Mouse (Mus musculus): ENCODE results near the gene Drc3. TPM values are rescaled to one million over a fixed set of nuclear protein-coding genes. Genes with fewer than 3 reads are reported as not detected.
"Not testable (repeated sequence)": the region's sequence is repeated elsewhere in the genome, so short reads cannot be mapped to it uniquely, and the experiment has no call there.

Gene Drc3
- polyA plus RNA-seq, 1 experiment = not detected

- H3K4me1 ChIP-seq (ENCODE audit: control insufficient read depth, insufficient read depth, low read length) = peaks cover 8% of the 10 kb centered on the region
- H3K27ac ChIP-seq (ENCODE audit: insufficient read depth, low read depth, low read length) = no peak overlapping the region
- TF ChIP-seq CTCF (IDR thresholded peaks at IDR 0.05; ENCODE audit: insufficient read depth, low read depth, low read length) (no peak), POLR2A (IDR thresholded peaks at IDR 0.05; ENCODE audit: insufficient read depth, low read depth, low read length) (no peak)
- WGBS = 58% methylated on average over 6 of the region's 6 CpGs
- no peak overlapping the region for H3K4me3 ChIP-seq (ENCODE audit: insufficient read depth, low read depth, low read length)
Observed at GRCm38 (mm10) chr11:60422046-60422668, 69.0 kb downstream of the Drc3 start.

GRCm38 (mm10) chr11:60423006-60423405, 69.9 kb downstream of the Drc3 start:
- H3K4me1 ChIP-seq (ENCODE audit: control insufficient read depth, insufficient read depth, low read length) = peaks cover 7% of the 10 kb centered on the region
- TF ChIP-seq POLR2A (IDR thresholded peaks at IDR 0.05; ENCODE audit: insufficient read depth, low read depth, low read length) (no peak), CTCF (IDR thresholded peaks at IDR 0.05; ENCODE audit: insufficient read depth, low read depth, low read length) (no peak)
- no peak overlapping the region for H3K4me3 ChIP-seq (ENCODE audit: insufficient read depth, low read depth, low read length)
- H3K27ac ChIP-seq (ENCODE audit: insufficient read depth, low read depth, low read length) = no peak overlapping the region
- WGBS = 93% methylated on average over 1 of the region's 1 CpGs

- no peak overlapping the region for H3K27ac ChIP-seq (ENCODE audit: insufficient read depth, low read depth, low read length)
- 91% methylated on average over 1 of the region's 1 CpGs for WGBS
- TF ChIP-seq POLR2A (IDR thresholded peaks at IDR 0.05; ENCODE audit: insufficient read depth, low read depth, low read length) (no peak), CTCF (IDR thresholded peaks at IDR 0.05; ENCODE audit: insufficient read depth, low read depth, low read length) (no peak)
- no peaks in the 10 kb centered on the region for H3K4me1 ChIP-seq (ENCODE audit: control insufficient read depth, insufficient read depth, low read length)
- H3K4me3 ChIP-seq (ENCODE audit: insufficient read depth, low read depth, low read length) = no peak overlapping the region
Observed at GRCm38 (mm10) chr11:60426417-60426816, 73.3 kb downstream of the Drc3 start.

GRCm38 (mm10) chr11:60427628-60428027, 74.5 kb downstream of the Drc3 start:
- H3K27ac ChIP-seq (ENCODE audit: insufficient read depth, low read depth, low read length) = no peak overlapping the region
- no peaks in the 10 kb centered on the region for H3K4me1 ChIP-seq (ENCODE audit: control insufficient read depth, insufficient read depth, low read length)
- 95% methylated on average over 3 of the region's 3 CpGs for WGBS
- H3K4me3 ChIP-seq (ENCODE audit: insufficient read depth, low read depth, low read length) = no peak overlapping the region
- TF ChIP-seq POLR2A (IDR thresholded peaks at IDR 0.05; ENCODE audit: insufficient read depth, low read depth, low read length) (no peak), CTCF (IDR thresholded peaks at IDR 0.05; ENCODE audit: insufficient read depth, low read depth, low read length) (no peak)

GRCm38 (mm10) chr11:60433501-60433900, 80.4 kb downstream of the Drc3 start:
- TF ChIP-seq CTCF (IDR thresholded peaks at IDR 0.05; ENCODE audit: insufficient read depth, low read depth, low read length) (no peak), POLR2A (IDR thresholded peaks at IDR 0.05; ENCODE audit: insufficient read depth, low read depth, low read length) (no peak)
- Histone ChIP-seq H3K4me3 (ENCODE audit: insufficient read depth, low read depth, low read length) (no peak overlapping the region), H3K27ac (ENCODE audit: insufficient read depth, low read depth, low read length) (no peak overlapping the region), H3K4me1 (ENCODE audit: control insufficient read depth, insufficient read depth, low read length) (no peaks in the 10 kb centered on the region)

- no peaks in the 10 kb centered on the region for H3K4me1 ChIP-seq (ENCODE audit: control insufficient read depth, insufficient read depth, low read length)
- TF ChIP-seq POLR2A (IDR thresholded peaks at IDR 0.05; ENCODE audit: insufficient read depth, low read depth, low read length) = no peak
- TF ChIP-seq CTCF (IDR thresholded peaks at IDR 0.05; ENCODE audit: insufficient read depth, low read depth, low read length) = no peak
- H3K27ac ChIP-seq (ENCODE audit: insufficient read depth, low read depth, low read length) = no peak overlapping the region
- WGBS = 97% methylated on average over 1 of the region's 1 CpGs
- H3K4me3 ChIP-seq (ENCODE audit: insufficient read depth, low read depth, low read length) = no peak overlapping the region
Observed at GRCm38 (mm10) chr11:60435133-60435532, 82.0 kb downstream of the Drc3 start.

- 67% methylated on average over 3 of the region's 3 CpGs for WGBS
- Histone ChIP-seq H3K27ac (ENCODE audit: insufficient read depth, low read depth, low read length) (no peak overlapping the region), H3K4me1 (ENCODE audit: control insufficient read depth, insufficient read depth, low read length) (no peaks in the 10 kb centered on the region), H3K4me3 (ENCODE audit: insufficient read depth, low read depth, low read length) (no peak overlapping the region)
- TF ChIP-seq POLR2A (IDR thresholded peaks at IDR 0.05; ENCODE audit: insufficient read depth, low read depth, low read length) (no peak), CTCF (IDR thresholded peaks at IDR 0.05; ENCODE audit: insufficient read depth, low read depth, low read length) (no peak)
Observed at GRCm38 (mm10) chr11:60436618-60437017, 83.5 kb downstream of the Drc3 start.

- 33% methylated on average over 1 of the region's 1 CpGs for WGBS
Observed at GRCm38 (mm10) chr11:60439621-60440020, 86.5 kb downstream of the Drc3 start.

GRCm38 (mm10) chr11:60440176-60440575, 87.0 kb downstream of the Drc3 start:
- no peaks in the 10 kb centered on the region for H3K4me1 ChIP-seq (ENCODE audit: control insufficient read depth, insufficient read depth, low read length)
- no peak overlapping the region for H3K4me3 ChIP-seq (ENCODE audit: insufficient read depth, low read depth, low read length)
- no peak for TF ChIP-seq CTCF (IDR thresholded peaks at IDR 0.05; ENCODE audit: insufficient read depth, low read depth, low read length)
- TF ChIP-seq POLR2A (IDR thresholded peaks at IDR 0.05; ENCODE audit: insufficient read depth, low read depth, low read length) = no peak
- no peak overlapping the region for H3K27ac ChIP-seq (ENCODE audit: insufficient read depth, low read depth, low read length)
- WGBS = 52% methylated on average over 7 of the region's 7 CpGs

More at GRCm38 (mm10) chr11:60439621-60440020, 86.5 kb downstream of the Drc3 start:
- not testable (repeated sequence) for H3K4me1 ChIP-seq (ENCODE audit: control insufficient read depth, insufficient read depth, low read length); H3K27ac ChIP-seq (ENCODE audit: insufficient read depth, low read depth, low read length); H3K4me3 ChIP-seq (ENCODE audit: insufficient read depth, low read depth, low read length)

GRCm38 (mm10) chr11:60442896-60443295, 89.8 kb downstream of the Drc3 start:
- no peak overlapping the region for H3K4me3 ChIP-seq (ENCODE audit: insufficient read depth, low read depth, low read length)
- H3K4me1 ChIP-seq (ENCODE audit: control insufficient read depth, insufficient read depth, low read length) = no peaks in the 10 kb centered on the region
- no peak overlapping the region for H3K27ac ChIP-seq (ENCODE audit: insufficient read depth, low read depth, low read length)
- TF ChIP-seq POLR2A (IDR thresholded peaks at IDR 0.05; ENCODE audit: insufficient read depth, low read depth, low read length) = no peak
- no peak for TF ChIP-seq CTCF (IDR thresholded peaks at IDR 0.05; ENCODE audit: insufficient read depth, low read depth, low read length)
- WGBS = 85% methylated on average over 6 of the region's 6 CpGs

Other genes starting within 250 kb of the Drc3 start
- gene Rai1, start 248.3 kb upstream of the Drc3 start, polyA plus RNA-seq (2012; ENCODE audit: insufficient read depth, insufficient read length, low replicate concordance, missing spikeins) = 123 TPM in 1 of 2 replicates, not detected in the other
- not detected in 2 replicates for gene Srebf1, start 130.7 kb upstream of the Drc3 start, polyA plus RNA-seq (2012; ENCODE audit: insufficient read depth, insufficient read length, low replicate concordance, missing spikeins)
- gene Tom1l2, start 424 bp upstream of the Drc3 start, polyA plus RNA-seq (2012; ENCODE audit: insufficient read depth, insufficient read length, low replicate concordance, missing spikeins) = 119 TPM in 1 of 2 replicates, not detected in the other
- 149 TPM in 1 of 2 replicates, not detected in the other for gene Gid4, start 63.8 kb downstream of the Drc3 start, polyA plus RNA-seq (2012; ENCODE audit: insufficient read depth, insufficient read length, low replicate concordance, missing spikeins)
- not detected in 2 replicates for gene Atpaf2, start 65.1 kb downstream of the Drc3 start, polyA plus RNA-seq (2012; ENCODE audit: insufficient read depth, insufficient read length, low replicate concordance, missing spikeins)
- gene Drg2, start 101.3 kb downstream of the Drc3 start, polyA plus RNA-seq (2012; ENCODE audit: insufficient read depth, insufficient read length, low replicate concordance, missing spikeins) = not detected in 2 replicates
- not detected in 2 replicates for gene Myo15, start 116.0 kb downstream of the Drc3 start, polyA plus RNA-seq (2012; ENCODE audit: insufficient read depth, insufficient read length, low replicate concordance, missing spikeins)
- not detected in 2 replicates for gene Alkbh5, start 183.1 kb downstream of the Drc3 start, polyA plus RNA-seq (2012; ENCODE audit: insufficient read depth, insufficient read length, low replicate concordance, missing spikeins)

All from olfactory bulb, adult 2 months (tissue).